Mouse (Mus musculus): ENCODE results near the gene Kctd21.

Kctd21 gene

GRCm38 (mm10) chr7:97386106-97386805 lies 54.1 kb downstream of the Kctd21 start:
- no peak for DNase-seq (ENCODE audit: extremely low read depth, low read depth)

- DNase-seq (ENCODE audit: extremely low read depth, low read depth) = no peak
Observed at GRCm38 (mm10) chr7:97386806-97387370, 54.8 kb downstream of the Kctd21 start.

GRCm38 (mm10) chr7:97387561-97388147 lies 55.5 kb downstream of the Kctd21 start:
- DNase-seq (ENCODE audit: extremely low read depth, low read depth) = no peak

GRCm38 (mm10) chr7:97388541-97388940 lies 56.4 kb downstream of the Kctd21 start:
- no peak for DNase-seq (ENCODE audit: extremely low read depth, low read depth)

- no peak for DNase-seq (ENCODE audit: extremely low read depth, low read depth)
Observed at GRCm38 (mm10) chr7:97391293-97392078, 59.4 kb downstream of the Kctd21 start.

- DNase-seq (ENCODE audit: extremely low read depth, low read depth) = no peak
Observed at GRCm38 (mm10) chr7:97392079-97392445, 59.9 kb downstream of the Kctd21 start.

GRCm38 (mm10) chr7:97394375-97394774 lies 62.2 kb downstream of the Kctd21 start:
- DNase-seq (ENCODE audit: extremely low read depth, low read depth) = no peak

GRCm38 (mm10) chr7:97398943-97399342 lies 66.8 kb downstream of the Kctd21 start:
- no peak for DNase-seq (ENCODE audit: extremely low read depth, low read depth)
